Comparison of ENCODE assay signal across 18 mouse cellular contexts in genomic region chr16:25580216-25580615, GRCm38 (mm10).
"Had no signal": no experiment of that assay in that cellular context is flagged by ENCODE, and none has a peak within 500 bp of the region (broad histone marks: within the 10 kb centered on the region; RNA-seq: fewer than 3 reads in every experiment).

No protein-coding gene starts in this region.

- H3K27me3 ChIP-seq: intestine, embryonic 15.5 days; kidney, embryonic 15.5 days; limb, embryonic 12.5 days; liver, embryonic 12.5 days; liver, embryonic 15.5 days; lung, embryonic 15.5 days had no signal

- ATAC-seq: intestine, embryonic 15.5 days; liver, embryonic 12.5 days had no signal

- H3K27ac ChIP-seq: intestine, embryonic 15.5 days; kidney, embryonic 15.5 days; left cerebral cortex, adult 2 months; limb, embryonic 12.5 days; liver, embryonic 12.5 days; liver, embryonic 15.5 days; lung, embryonic 15.5 days had no signal

- H3K4me2 ChIP-seq: intestine, embryonic 15.5 days; kidney, embryonic 15.5 days; limb, embryonic 12.5 days; liver, embryonic 12.5 days; liver, embryonic 15.5 days; lung, embryonic 15.5 days; midbrain, embryonic 11.5 days had no signal

- H3K36me3 ChIP-seq: intestine, embryonic 15.5 days; kidney, embryonic 15.5 days; limb, embryonic 12.5 days; liver, embryonic 12.5 days; liver, embryonic 15.5 days; lung, embryonic 15.5 days had no signal

- H3K9ac ChIP-seq: intestine, embryonic 15.5 days; kidney, embryonic 15.5 days; limb, embryonic 12.5 days; liver, embryonic 12.5 days; liver, embryonic 15.5 days; lung, embryonic 15.5 days had no signal

- H3K4me1 ChIP-seq: intestine, embryonic 15.5 days; limb, embryonic 12.5 days; liver, embryonic 12.5 days; liver, embryonic 15.5 days had no signal

- H3K4me3 ChIP-seq: intestine, embryonic 15.5 days; kidney, embryonic 15.5 days; left cerebral cortex, adult 2 months; limb, embryonic 12.5 days; liver, embryonic 12.5 days; liver, embryonic 15.5 days; lung, embryonic 15.5 days had no signal

- H3K9me3 ChIP-seq: intestine, embryonic 15.5 days; kidney, embryonic 15.5 days; limb, embryonic 12.5 days; liver, embryonic 12.5 days; lung, embryonic 15.5 days had no signal

- DNase-seq: kidney, adult 11 months; kidney, adult 8-10 months; kidney, postnatal 10 days; kidney, postnatal 36 days; liver; lung, adult 18-20 months; lung, postnatal 14 days; lung, postnatal 4 days; midbrain, embryonic 14.5 days; thymus, postnatal 25 days had no signal
